In genomic region chr16:29884899-29885298, GRCm38 (mm10) we compare ENCODE assay signal across 15 mouse cellular contexts.
DNase-seq lines count a peak whose midpoint lies in the region; ATAC-seq and TF ChIP-seq lines count a peak whose summit lies in the region.
"Had no signal": no experiment of that assay in that cellular context is flagged by ENCODE, and none has a peak within 500 bp of the region (broad histone marks: within the 10 kb centered on the region; RNA-seq: fewer than 3 reads in every experiment).

No protein-coding gene starts in this region.

- H3K4me1 ChIP-seq in embryonic facial prominence, embryonic 10.5 days: peaks cover 56% of the 10 kb centered on the region
- H3K4me1 ChIP-seq in heart, adult 2 months (ENCODE audit: control insufficient read depth, insufficient read depth, low read length): peaks cover 6% of the 10 kb centered on the region
- H3K4me1 ChIP-seq in limb, embryonic 10.5 days: peaks cover 60% of the 10 kb centered on the region
- 0 out of 2 replicates have a peak, but pooled peaks cover 2% of the 10 kb centered on the region for H3K4me1 ChIP-seq in intestine, postnatal 0 days (replicated peaks; ENCODE audit: control insufficient read depth, insufficient read depth, low read length)

- no peaks in the 10 kb centered on the region for H3K36me3 ChIP-seq in embryonic facial prominence, embryonic 10.5 days (replicated peaks)
- H3K36me3 ChIP-seq in heart, adult 2 months (ENCODE audit: control insufficient read depth, insufficient read depth, low read length): no peaks in the 10 kb centered on the region
- H3K36me3 ChIP-seq in limb, embryonic 10.5 days: no peaks in the 10 kb centered on the region
- no peaks in the 10 kb centered on the region for H3K36me3 ChIP-seq in intestine, postnatal 0 days (ENCODE audit: control insufficient read depth, insufficient read depth)
- H3K36me3 ChIP-seq: embryonic facial prominence, embryonic 12.5 days; midbrain, embryonic 13.5 days; neural tube, embryonic 15.5 days had no signal

- TF ChIP-seq POLR2A in heart, adult 2 months (IDR thresholded peaks at IDR 0.05; ENCODE audit: insufficient read depth, low read depth, low read length): no peak

- DNase-seq in layer of hippocampus, adult 8-10 months (ENCODE audit: low spot score in 2 of 2): peak; percentile 28 to 32
- no peak for DNase-seq in layer of hippocampus, postnatal 10 days (ENCODE audit: low spot score in 2 of 2)
- DNase-seq in embryonic facial prominence, embryonic 10.5 days (ENCODE audit: low spot score): no peak
- peak; percentile 50 to 52 for DNase-seq in heart, adult 2 months
- DNase-seq in limb, embryonic 10.5 days (ENCODE audit: low spot score): no peak
- no peak for DNase-seq in kidney, postnatal 36 days
- DNase-seq: kidney, postnatal 4 days had no signal

- H3K27me3 ChIP-seq in embryonic facial prominence, embryonic 10.5 days (replicated peaks; ENCODE audit: low read depth, poor library complexity, severe bottlenecking): peaks cover 51% of the 10 kb centered on the region
- no peaks in the 10 kb centered on the region for H3K27me3 ChIP-seq in heart, adult 2 months (ENCODE audit: control insufficient read depth, insufficient read depth, low read length)
- peaks cover 21% of the 10 kb centered on the region for H3K27me3 ChIP-seq in limb, embryonic 10.5 days (ENCODE audit: low read depth, poor library complexity, severe bottlenecking)
- H3K27me3 ChIP-seq in intestine, postnatal 0 days (replicated peaks; ENCODE audit: control insufficient read depth, insufficient read depth, low read length): no peaks in the 10 kb centered on the region
- H3K27me3 ChIP-seq: embryonic facial prominence, embryonic 12.5 days had no signal

- no peak overlapping the region for H3K9ac ChIP-seq in heart, adult 2 months (ENCODE audit: low read depth, low read length)
- H3K9ac ChIP-seq in intestine, postnatal 0 days (ENCODE audit: low read depth, low read length): no peak overlapping the region
- H3K9ac ChIP-seq: embryonic facial prominence, embryonic 12.5 days; midbrain, embryonic 13.5 days; neural tube, embryonic 15.5 days had no signal

- no peaks in the 10 kb centered on the region for H3K9me3 ChIP-seq in embryonic facial prominence, embryonic 10.5 days
- no peaks in the 10 kb centered on the region for H3K9me3 ChIP-seq in limb, embryonic 10.5 days (replicated peaks)
- no peaks in the 10 kb centered on the region for H3K9me3 ChIP-seq in intestine, postnatal 0 days (ENCODE audit: control insufficient read depth)
- H3K9me3 ChIP-seq: embryonic facial prominence, embryonic 12.5 days; midbrain, embryonic 13.5 days; neural tube, embryonic 15.5 days had no signal

- H3K79me2 ChIP-seq in heart, adult 2 months (replicated peaks; ENCODE audit: control insufficient read depth, insufficient read depth, low read length): no peaks in the 10 kb centered on the region

- H3K4me3 ChIP-seq in embryonic facial prominence, embryonic 10.5 days: no peak overlapping the region
- H3K4me3 ChIP-seq in heart, adult 2 months: no peak overlapping the region
- H3K4me3 ChIP-seq in limb, embryonic 10.5 days: no peak overlapping the region
- H3K4me3 ChIP-seq in intestine, postnatal 0 days (ENCODE audit: low read depth, low read length): no peak overlapping the region
- H3K4me3 ChIP-seq: embryonic facial prominence, embryonic 12.5 days; midbrain, embryonic 13.5 days; neural tube, embryonic 15.5 days had no signal

- no peak for TF ChIP-seq EP300 in heart, adult 2 months (IDR thresholded peaks at IDR 0.05; ENCODE audit: insufficient read depth, low read depth, low read length)

- no peak overlapping the region for H3K4me2 ChIP-seq in intestine, postnatal 0 days (replicated peaks; ENCODE audit: low read depth)
- H3K4me2 ChIP-seq: embryonic facial prominence, embryonic 12.5 days; midbrain, embryonic 13.5 days; neural tube, embryonic 15.5 days had no signal

- no peak for ATAC-seq in intestine, postnatal 0 days
- ATAC-seq: activated CD4-positive, CD25-positive, alpha-beta regulatory T cell, adult 4 months; hindbrain, postnatal 0 days; lung, postnatal 0 days; midbrain, embryonic 13.5 days had no signal

- H3K27ac ChIP-seq in embryonic facial prominence, embryonic 10.5 days (replicated peaks): peak overlapping the region; percentile 12; the same call in 1 of the 2 replicates
- H3K27ac ChIP-seq in heart, adult 2 months: no peak overlapping the region
- peak overlapping the region; percentile 2; the same call in 1 of the 2 replicates for H3K27ac ChIP-seq in limb, embryonic 10.5 days
- no peak overlapping the region for H3K27ac ChIP-seq in intestine, postnatal 0 days (ENCODE audit: low read depth, low read length)
- H3K27ac ChIP-seq: embryonic facial prominence, embryonic 12.5 days; hindbrain, postnatal 0 days; midbrain, embryonic 13.5 days; neural tube, embryonic 15.5 days; stomach, postnatal 0 days had no signal

- intact Hi-C loops in heart, adult 2 months (cut with DNase I): loop anchor here (5.0 kb wide), 3 partner anchors 68 to 172 kb away; no protein-coding TSS in a partner anchor

- no peak for TF ChIP-seq CTCF in heart, adult 2 months (IDR thresholded peaks at IDR 0.05)
- TF ChIP-seq CTCF in intestine, postnatal 0 days (IDR thresholded peaks at IDR 0.05; ENCODE audit: low read depth): no peak

- 83% methylated on average over 4 of the region's 4 CpGs for WGBS in embryonic facial prominence, embryonic 10.5 days
- 71% methylated on average over 4 of the region's 4 CpGs for WGBS in heart, adult 2 months
- 91% methylated on average over 4 of the region's 4 CpGs for WGBS in limb, embryonic 10.5 days
- WGBS in intestine, postnatal 0 days: 89% methylated on average over 4 of the region's 4 CpGs

Comparison
In these comparisons a context has a peak if more than half of its experiments do, and no peak if none do; other contexts are left out.
1. DNase-seq: peak in layer of hippocampus, adult 8-10 months (2 of 2) and heart, adult 2 months (2 of 2); none in layer of hippocampus, postnatal 10 days (0 of 2), embryonic facial prominence, embryonic 10.5 days (single experiment), limb, embryonic 10.5 days (single experiment) and kidney, postnatal 36 days (0 of 2).
2. H3K27ac ChIP-seq: peak in embryonic facial prominence, embryonic 10.5 days (single experiment) and limb, embryonic 10.5 days (single experiment); none in heart, adult 2 months (single experiment) and intestine, postnatal 0 days (single experiment).